In genomic region chr3:126598329-126598676, GRCm38 (mm10) we compare ENCODE assay signal across 8 mouse cellular contexts. TPM values are rescaled to one million over a fixed set of nuclear protein-coding genes. Genes with fewer than 3 reads are reported as not detected.
DNase-seq lines count a peak whose midpoint lies in the region; ATAC-seq and TF ChIP-seq lines count a peak whose summit lies in the region.

No protein-coding gene starts in this region.

- peak overlapping the region; percentile 91 for H3K4me2 ChIP-seq in limb, embryonic 15.5 days
- peak overlapping the region; percentile 95 for H3K4me2 ChIP-seq in stomach, postnatal 0 days (replicated peaks; ENCODE audit: low read depth)

- TF ChIP-seq EP300 in stomach, postnatal 0 days (optimal IDR thresholded peaks at IDR 0.05): no peak

- H3K9me3 ChIP-seq in limb, embryonic 15.5 days: no peaks in the 10 kb centered on the region
- H3K9me3 ChIP-seq in stomach, postnatal 0 days (ENCODE audit: control insufficient read depth, low read length): no peaks in the 10 kb centered on the region

- H3K9ac ChIP-seq in limb, embryonic 15.5 days: peak overlapping the region; percentile 93; the same call in 1 of the 2 replicates
- H3K9ac ChIP-seq in stomach, postnatal 0 days (ENCODE audit: low read length): peak overlapping the region; percentile 94

- H3K27me3 ChIP-seq in limb, embryonic 15.5 days: no peaks in the 10 kb centered on the region
- no peaks in the 10 kb centered on the region for H3K27me3 ChIP-seq in stomach, postnatal 0 days (ENCODE audit: control insufficient read depth, insufficient read depth, low read length)

- H3K27ac ChIP-seq in gastrocnemius, adult 2 months: peak overlapping the region; percentile 97
- no peak overlapping the region for H3K27ac ChIP-seq in limb, embryonic 15.5 days
- H3K27ac ChIP-seq in stomach, postnatal 0 days (replicated peaks): no peak overlapping the region; the same call in 1 of the 2 replicates

- TF ChIP-seq CTCF in gastrocnemius, adult 2 months (IDR thresholded peaks at IDR 0.05): no peak
- no peak for TF ChIP-seq CTCF in stomach, postnatal 0 days (IDR thresholded peaks at IDR 0.05; ENCODE audit: low read depth)

- H3K4me3 ChIP-seq in gastrocnemius, adult 2 months: peak overlapping the region; percentile 77
- H3K4me3 ChIP-seq in limb, embryonic 15.5 days: peak overlapping the region; percentile 92
- H3K4me3 ChIP-seq in stomach, postnatal 0 days (ENCODE audit: low read depth, low read length): peak overlapping the region; percentile 90

- no peak for DNase-seq in gastrocnemius, adult 2 months
- DNase-seq in gastrocnemius, postnatal 36 days: no peak
- peak; percentile 18 for DNase-seq in thymus, postnatal 0 days (ENCODE audit: low spot score)
- DNase-seq in thymus, postnatal 4 days: no peak
- no peak for DNase-seq in stomach, postnatal 0 days (ENCODE audit: low spot score)
- no peak for DNase-seq in yolk sac, embryonic 10.5 days (ENCODE audit: low spot score)
- DNase-seq in urinary bladder, postnatal 10 days (ENCODE audit: low spot score): no peak

- intact Hi-C loops in gastrocnemius, adult 2 months (cut with DNase I): no loop called here
- intact Hi-C loops in gastrocnemius, postnatal 36 days (cut with DNase I): no loop called here

- 0 out of 2 replicates have a peak, but pooled peaks cover 7% of the 10 kb centered on the region for H3K36me3 ChIP-seq in limb, embryonic 15.5 days
- no peaks in the 10 kb centered on the region; the same call in 1 of the 2 replicates for H3K36me3 ChIP-seq in stomach, postnatal 0 days (ENCODE audit: control insufficient read depth, insufficient read depth, low read length)

- 3% methylated on average over 5 of the region's 5 CpGs for WGBS in limb, embryonic 15.5 days
- 5% methylated on average over 5 of the region's 5 CpGs for WGBS in stomach, postnatal 0 days

- peaks cover 10% of the 10 kb centered on the region for H3K4me1 ChIP-seq in limb, embryonic 15.5 days
- H3K4me1 ChIP-seq in stomach, postnatal 0 days (replicated peaks; ENCODE audit: control insufficient read depth, insufficient read depth): no peaks in the 10 kb centered on the region

- ATAC-seq in limb, embryonic 15.5 days (ENCODE audit: insufficient number of reproducible peaks, low FRiP score, low TSS enrichment, low read depth): no peak
- ATAC-seq in stomach, postnatal 0 days (ENCODE audit: low FRiP score, low TSS enrichment): no peak

RNA-seq across cellular contexts. Expression of gene Camk2d, which starts 2.2 kb away (rescaled TPM):
- total RNA-seq in gastrocnemius, adult 2 months (2021): 10 to 100 TPM; 54.2 to 60.1 TPM
- 10 to 100 TPM; 57.7 to 70.2 TPM for total RNA-seq in gastrocnemius, postnatal 36 days (2021)
- 30.5 and 39.5 TPM in 2 replicates for polyA plus RNA-seq in thymus, postnatal 0 days (2015; fragmentation: Nextera tagmentation; extraction: Ambion mirVana)
- 31.3 and 32.4 TPM in 2 replicates for polyA plus RNA-seq in limb, embryonic 15.5 days (2015; fragmentation: Nextera tagmentation; extraction: Ambion mirVana)
- polyA plus RNA-seq in stomach, postnatal 0 days (2015; fragmentation: Nextera tagmentation; extraction: Ambion mirVana): 34.9 and 36.7 TPM in 2 replicates
